11 mouse cellular contexts compared by ENCODE assay signal in the genomic region with DNA sequence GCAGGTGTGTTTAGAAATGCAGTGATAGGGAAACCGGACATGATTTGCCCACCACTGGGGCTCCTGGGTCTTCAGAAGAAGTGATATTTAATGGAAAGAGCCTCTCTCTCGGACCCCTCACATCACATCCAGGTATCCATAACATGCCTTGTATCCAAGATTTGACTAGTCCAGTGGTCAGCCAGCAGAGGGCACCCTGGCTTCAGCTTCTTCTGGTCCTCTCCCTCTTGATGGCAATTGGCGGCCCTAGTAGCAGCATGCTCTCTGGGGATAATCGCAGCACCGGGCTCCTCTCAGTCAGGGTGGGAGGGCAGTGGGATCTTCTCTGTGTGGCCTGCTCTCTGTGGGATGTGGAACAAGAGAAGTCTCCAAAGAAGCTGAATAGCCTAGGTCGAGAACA. TPM values are rescaled to one million over a fixed set of nuclear protein-coding genes. Genes with fewer than 3 reads are reported as not detected.
A peak's percentile ranks its signal among the peaks of the same experiment; 100 is the strongest.
DNase-seq lines count a peak whose midpoint lies in the region; TF ChIP-seq lines count a peak whose summit lies in the region.
"Had no signal": no experiment of that assay in that cellular context is flagged by ENCODE, and none has a peak within 500 bp of the region (broad histone marks: within the 10 kb centered on the region; RNA-seq: fewer than 3 reads in every experiment).

No protein-coding gene starts in this region.

- intact Hi-C loops in left cerebral cortex, postnatal 25 days (cut with DNase I) = no loop called here

- peak; percentile 10 to 49 for DNase-seq in adrenal gland, adult (ENCODE audit: inconsistent age in 2 of 2, low spot score in 1 of 2)
- DNase-seq in adrenal gland, postnatal 4 days (ENCODE audit: low spot score in 2 of 2) = no peak
- peak; percentile 4 for DNase-seq in lung, adult 2 months
- no peak for DNase-seq in lung, postnatal 36 days
- DNase-seq in cerebellum, postnatal 14 days = peak; percentile 83 to 85
- DNase-seq in left cerebral cortex, postnatal 25 days (ENCODE audit: low spot score in 2 of 2) = peak; percentile 26
- DNase-seq in urinary bladder, postnatal 4 days (ENCODE audit: low spot score in 2 of 2) = no peak
- DNase-seq in thymus, postnatal 4 days = no peak

- peak; percentile 22; the same call in 1 of the 2 replicates for TF ChIP-seq CTCF in lung, adult 2 months (IDR thresholded peaks at IDR 0.05; ENCODE audit: insufficient read depth, low read length)

- H3K4me1 ChIP-seq in lung, adult 2 months (ENCODE audit: control insufficient read depth, insufficient read depth, low read length) = no peaks in the 10 kb centered on the region
- H3K4me1 ChIP-seq: embryonic facial prominence, embryonic 12.5 days; neural tube, embryonic 12.5 days had no signal

- H3K4me3 ChIP-seq in lung, adult 2 months (replicated peaks; ENCODE audit: extremely low read depth, low read depth, low read length) = no peak overlapping the region
- H3K4me3 ChIP-seq: embryonic facial prominence, embryonic 12.5 days; neural tube, embryonic 12.5 days had no signal

- no peak for TF ChIP-seq POLR2A in lung, adult 2 months (IDR thresholded peaks at IDR 0.05; ENCODE audit: borderline replicate concordance, extremely low read depth, low read depth, low read length)

- 37% methylated on average over 6 of the region's 6 CpGs for WGBS in lung, adult 2 months

RNA-seq across cellular contexts. Expression of a gene that starts 17.2 kb away (rescaled TPM):
- not detected for total RNA-seq in adrenal gland, postnatal 4 days (2021)
- polyA plus RNA-seq in lung, adult 2 months (2012; rRNA removed) = not detected in 2 replicates
- not detected for total RNA-seq in left cerebral cortex, postnatal 25 days (2021)
- polyA plus RNA-seq: embryonic facial prominence, embryonic 12.5 days; large intestine, adult 2 months; neural tube, embryonic 12.5 days had no signal

RNA-seq across cellular contexts. Expression of a gene that starts 18.7 kb away (rescaled TPM):
- total RNA-seq in adrenal gland, postnatal 4 days (2021) = not detected
- not detected in 2 replicates for polyA plus RNA-seq in lung, adult 2 months (2012; rRNA removed)
- not detected for total RNA-seq in left cerebral cortex, postnatal 25 days (2021)
- polyA plus RNA-seq: embryonic facial prominence, embryonic 12.5 days; large intestine, adult 2 months; neural tube, embryonic 12.5 days had no signal

RNA-seq across cellular contexts. Expression of a gene that starts 40.2 kb away (rescaled TPM):
- total RNA-seq in adrenal gland, postnatal 4 days (2021) = 10 to 100 TPM in 1 of 2 experiments, 1 to 10 TPM in 1; 8.2 to 10.8 TPM
- polyA plus RNA-seq in lung, adult 2 months (2012; rRNA removed) = 1.2 TPM in 2 replicates
- total RNA-seq in left cerebral cortex, postnatal 25 days (2021) = 10 to 100 TPM; 39.9 TPM

RNA-seq across cellular contexts. Expression of a gene that starts 48.3 kb away (rescaled TPM):
- total RNA-seq in adrenal gland, postnatal 4 days (2021) = 1 to 10 TPM in 1 of 2 experiments, not detected in 1; 1.4 TPM
- polyA plus RNA-seq in lung, adult 2 months (2012; rRNA removed) = 0.12 TPM in 1 of 2 replicates, not detected in the other
- total RNA-seq in left cerebral cortex, postnatal 25 days (2021) = 10 to 100 TPM; 24.0 to 25.5 TPM

Comparison
In these comparisons a context has a peak if more than half of its experiments do, and no peak if none do; other contexts are left out.
1. DNase-seq: peak in adrenal gland, adult (2 of 2), lung, adult 2 months (single experiment), cerebellum, postnatal 14 days (2 of 2) and left cerebral cortex, postnatal 25 days (2 of 2); none in adrenal gland, postnatal 4 days (0 of 2), lung, postnatal 36 days (single experiment), urinary bladder, postnatal 4 days (0 of 2) and thymus, postnatal 4 days (single experiment).